Mouse (Mus musculus): Measurements from ENCODE around the gene Abhd17c.

Abhd17c gene

GRCm38 (mm10) chr7:84077257-84078013 is 74.3 kb downstream of the Abhd17c start:
- no peak for DNase-seq (ENCODE audit: low read depth, low spot score)

GRCm38 (mm10) chr7:84074266-84074665 is 77.4 kb downstream of the Abhd17c start:
- peak; percentile 44 for DNase-seq (ENCODE audit: low read depth, low spot score)

- peak; percentile 52 for DNase-seq (ENCODE audit: low read depth, low spot score)
Observed at GRCm38 (mm10) chr7:84073856-84074255, 77.8 kb downstream of the Abhd17c start.

DNA sequence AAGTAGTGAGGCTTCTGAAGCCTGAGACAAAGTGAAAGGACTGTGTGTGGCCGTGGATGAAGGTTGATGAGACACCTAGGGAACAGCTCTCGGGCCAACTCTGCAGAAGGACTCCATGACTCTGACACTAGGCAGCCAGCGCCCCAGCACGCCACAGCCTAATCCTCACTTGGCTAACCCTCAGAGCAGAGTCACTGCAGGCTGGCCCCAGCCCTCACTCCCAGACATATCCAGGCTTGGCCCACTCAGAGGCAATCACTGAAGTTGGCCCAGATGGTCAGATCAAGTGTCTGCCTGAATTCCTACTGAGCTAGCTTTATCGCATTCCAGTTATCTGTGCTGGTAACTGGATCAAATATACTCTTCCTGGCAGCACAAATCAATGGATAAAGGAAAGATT is 82.8 kb downstream of the Abhd17c start:
- peak; percentile 91 for DNase-seq (ENCODE audit: low read depth, low spot score)

GRCm38 (mm10) chr7:84059799-84060198 is 91.9 kb downstream of the Abhd17c start:
- peak; percentile 39 for DNase-seq (ENCODE audit: low read depth, low spot score)
